Mouse (Mus musculus): ENCODE data around the gene Kantr.

Gene Kantr

GRCm38 (mm10) chrX:152284746-152285145, 42.5 kb downstream of the Kantr start:
- no peak for DNase-seq (ENCODE audit: low read depth, low spot score)

GRCm38 (mm10) chrX:152279384-152279783, 47.9 kb downstream of the Kantr start:
- no peak for DNase-seq (ENCODE audit: low read depth, low spot score)

- no peak for DNase-seq (ENCODE audit: low read depth, low spot score)
Measured at GRCm38 (mm10) chrX:152271189-152271588, 56.1 kb downstream of the Kantr start.

All from retina, postnatal 7 days (tissue).